Mouse (Mus musculus) midbrain, embryonic 12.5 days (tissue): Measurements from ENCODE around the gene Sgms1. TPM values are rescaled to one million over a fixed set of nuclear protein-coding genes. Genes with fewer than 3 reads are reported as not detected.
"Not testable (repeated sequence)": the region's sequence is repeated elsewhere in the genome, so short reads cannot be mapped to it uniquely, and the experiment has no call there.

Experiments used
- ATAC-seq: fragments of 200-750 bp; cut with Nextera tagmentation; 2 replicates; pipeline ENCODE4 v1.8.0; 2017; ENCODE audit warnings: low read depth, moderate TSS enrichment, moderate library complexity; ENCODE audit not compliant: low FRiP score
- H3K27ac ChIP-seq: fragments of 300-500 bp; sonication (generic); replicated peaks from 2 replicates; pipeline ENCODE4 v1.5.1; 2016; ENCODE audit warnings: mild to moderate bottlenecking
- H3K27me3 ChIP-seq: fragments of 300-500 bp; sonication (generic); 2 replicates; pipeline ENCODE4 v1.6.1; 2016; ENCODE audit warnings: mild to moderate bottlenecking
- H3K36me3 ChIP-seq: fragments of 300-500 bp; sonication (generic); 2 replicates; pipeline ENCODE4 v1.6.1; 2016
- H3K4me1 ChIP-seq: fragments of 300-500 bp; sonication (generic); 2 replicates; pipeline ENCODE4 v1.6.1; 2016
- H3K4me2 ChIP-seq: fragments of 300-500 bp; sonication (generic); replicated peaks from 2 replicates; pipeline ENCODE4 v1.6.1; 2016; ENCODE audit warnings: mild to moderate bottlenecking, moderate library complexity
- H3K4me3 ChIP-seq: fragments of 300-500 bp; sonication (generic); 2 replicates; pipeline ENCODE4 v1.5.1; 2016; ENCODE audit warnings: mild to moderate bottlenecking
- H3K9ac ChIP-seq: fragments of 300-500 bp; sonication (generic); replicated peaks from 2 replicates; pipeline ENCODE4 v1.6.1; 2016; ENCODE audit warnings: mild to moderate bottlenecking, moderate library complexity
- H3K9me3 ChIP-seq: fragments of 300-500 bp; sonication (generic); 2 replicates; pipeline ENCODE4 v1.6.1; 2016; ENCODE audit warnings: mild to moderate bottlenecking
- WGBS: fragments of 180-500 bp; shearing (Covaris S2); methylation state at CpG from one replicate; pipeline ENCODE4 v1.1.7; 2016; 5-methylcytosine and 5-hydroxymethylcytosine counted together
- polyA plus RNA-seq: library from polyadenylated mRNA; unstranded; fragments of >200 nt; fragmentation: Nextera tagmentation; extraction: Ambion mirVana; gene quantifications from 2 replicates; pipeline ENCODE4 v1.2.1, GENCODE M21; 2016

The Sgms1 gene
- polyA plus RNA-seq, 1 experiment from 2014 or later = 15.1 TPM

GRCm38 (mm10) chr19:32090804-32091203, 298.7 kb downstream of the Sgms1 start:
- ATAC-seq = no peak
- H3K4me2 ChIP-seq = no peak overlapping the region
- no peak overlapping the region for H3K9ac ChIP-seq
- 89% methylated on average over 4 of the region's 4 CpGs for WGBS
- no peak overlapping the region for H3K27ac ChIP-seq
- no peaks in the 10 kb centered on the region for H3K27me3 ChIP-seq
- no peaks in the 10 kb centered on the region for H3K9me3 ChIP-seq
- H3K36me3 ChIP-seq = no peaks in the 10 kb centered on the region
- H3K4me1 ChIP-seq = no peaks in the 10 kb centered on the region
- H3K4me3 ChIP-seq = no peak overlapping the region

GRCm38 (mm10) chr19:32088570-32088969, 300.9 kb downstream of the Sgms1 start:
- no peak overlapping the region for H3K27ac ChIP-seq
- 92% methylated on average over 1 of the region's 1 CpGs for WGBS
- H3K9me3 ChIP-seq = no peaks in the 10 kb centered on the region
- no peak overlapping the region for H3K9ac ChIP-seq
- no peaks in the 10 kb centered on the region for H3K27me3 ChIP-seq
- H3K36me3 ChIP-seq = no peaks in the 10 kb centered on the region
- H3K4me2 ChIP-seq = no peak overlapping the region
- no peak for ATAC-seq
- no peak overlapping the region for H3K4me3 ChIP-seq
- H3K4me1 ChIP-seq = no peaks in the 10 kb centered on the region

GRCm38 (mm10) chr19:32087736-32088470, 301.6 kb downstream of the Sgms1 start:
- H3K4me1 ChIP-seq = no peaks in the 10 kb centered on the region
- H3K4me3 ChIP-seq = no peak overlapping the region
- H3K9ac ChIP-seq = no peak overlapping the region
- no peak overlapping the region for H3K27ac ChIP-seq
- no peaks in the 10 kb centered on the region for H3K36me3 ChIP-seq
- H3K9me3 ChIP-seq = no peaks in the 10 kb centered on the region
- WGBS = 90% methylated on average over 6 of the region's 6 CpGs
- no peaks in the 10 kb centered on the region for H3K27me3 ChIP-seq
- ATAC-seq = no peak
- no peak overlapping the region for H3K4me2 ChIP-seq

- H3K4me1 ChIP-seq, H3K36me3 ChIP-seq, H3K9me3 ChIP-seq, H3K27ac ChIP-seq, ATAC-seq, H3K4me3 ChIP-seq, H3K27me3 ChIP-seq, H3K4me2 ChIP-seq, H3K9ac ChIP-seq: not testable (repeated sequence)
- WGBS = 71% methylated on average over 1 of the region's 1 CpGs
Measured at GRCm38 (mm10) chr19:32084813-32085212, 304.7 kb downstream of the Sgms1 start.

Other genes with a start within 250 kb of the Sgms1 start
- 70.5 and 72.3 TPM in 2 replicates for gene Rpl9-ps6, start 76.9 kb upstream of the Sgms1 start, polyA plus RNA-seq
- gene Minpp1, start 96.1 kb upstream of the Sgms1 start, polyA plus RNA-seq = 65.9 and 70.4 TPM in 2 replicates
- gene Papss2, start 206.1 kb upstream of the Sgms1 start, polyA plus RNA-seq = 1.9 and 3.6 TPM in 2 replicates